Mouse (Mus musculus) MEL (cell line): ENCODE data around the gene Sept8. TPM values are rescaled to one million over a fixed set of nuclear protein-coding genes. Genes with fewer than 3 reads are reported as not detected.
A peak's percentile ranks its signal among the peaks of the same experiment; 100 is the strongest.

Experiments used
- DNase-seq: peaks from one replicate; pipeline ENCODE4 v3.0.0; 2011; ENCODE audit warnings: low read depth, low spot score
- H3K27ac ChIP-seq: 2 replicates; pipeline ENCODE4 v1.5.1; 2012; ENCODE audit warnings: low read depth, mild to moderate bottlenecking, control low read depth, low read length, moderate library complexity; ENCODE audit not compliant: control insufficient read depth
- H3K27me3 ChIP-seq, 2 experiments: fragments of 150-350 bp in 1 of 2; sonication (generic) in 1 of 2; 2 replicates each; pipeline ENCODE4 v1.6.1; 2012; ENCODE audit warnings: low read length in 2 of 2, mild to moderate bottlenecking in 2 of 2, improper control_type of control experiment in 1 of 2, moderate library complexity in 1 of 2; ENCODE audit not compliant: insufficient read depth in 2 of 2, control insufficient read depth in 1 of 2
- H3K36me3 ChIP-seq, 2 experiments: 2 replicates each; pipeline ENCODE4 v1.6.1; 2012 to 2014; ENCODE audit warnings: low read length in 2 of 2, improper control_type of control experiment in 1 of 2, inconsistent platforms in 1 of 2, mild to moderate bottlenecking in 1 of 2; ENCODE audit not compliant: insufficient read depth in 2 of 2, control insufficient read depth in 1 of 2
- H3K4me1 ChIP-seq, 2 experiments: fragments of 150-350 bp in 1 of 2; sonication (generic) in 1 of 2; 2 replicates each; pipeline ENCODE4 v1.6.1; 2012; ENCODE audit warnings: low read length in 2 of 2, improper control_type of control experiment in 1 of 2, mild to moderate bottlenecking in 1 of 2; ENCODE audit not compliant: insufficient read depth in 2 of 2, control insufficient read depth in 1 of 2
- H3K4me3 ChIP-seq, 2 experiments: fragments of 150-350 bp in 1 of 2; sonication (generic) in 1 of 2; 2 replicates each; pipeline ENCODE4 v1.5.1; 2012; ENCODE audit warnings: low read depth in 2 of 2, low read length in 2 of 2, mild to moderate bottlenecking in 2 of 2, moderate library complexity in 2 of 2, control low read depth in 1 of 2, improper control_type of control experiment in 1 of 2; ENCODE audit not compliant: control insufficient read depth in 1 of 2, insufficient read depth in 1 of 2
- H3K79me2 ChIP-seq: 2 replicates; pipeline ENCODE4 v1.6.1; 2012; ENCODE audit warnings: mild to moderate bottlenecking, low read length, moderate library complexity; ENCODE audit not compliant: control insufficient read depth, poor library complexity, insufficient read depth
- H3K9ac ChIP-seq: 2 replicates; pipeline ENCODE4 v1.6.1; 2012; ENCODE audit warnings: low read depth, mild to moderate bottlenecking, control low read depth, low read length, moderate library complexity; ENCODE audit not compliant: control insufficient read depth, poor library complexity, severe bottlenecking
- H3K9me3 ChIP-seq: fragments of 150-350 bp; sonication (generic); replicated peaks from 2 replicates; pipeline ENCODE4 v1.6.1; 2012; ENCODE audit warnings: mild to moderate bottlenecking, low read length, improper control_type of control experiment, moderate library complexity; ENCODE audit not compliant: insufficient read depth
- BHLHE40 ChIP-seq: IDR thresholded peaks from 2 replicates; pipeline ENCODE4 v1.6.1; 2012; ENCODE audit warnings: low read depth, mild to moderate bottlenecking, inconsistent platforms, low read length, improper control_type of control experiment, borderline replicate concordance
- CHD1 ChIP-seq: IDR thresholded peaks from 2 replicates; pipeline ENCODE4 v1.6.1; 2012; ENCODE audit warnings: low read depth, mild to moderate bottlenecking, inconsistent platforms, low read length, improper control_type of control experiment
- CHD2 ChIP-seq: IDR thresholded peaks from 2 replicates; pipeline ENCODE4 v1.6.1; 2011; ENCODE audit warnings: low read length, improper control_type of control experiment
- CTCF ChIP-seq, 3 experiments: IDR thresholded peaks in 2 of 3; conservative IDR thresholded peaks in 1 of 3; 2 replicates each; pipeline ENCODE4 v1.5.1; 2011 to 2012; ENCODE audit warnings: low read length in 3 of 3, low read depth in 2 of 3, mild to moderate bottlenecking in 2 of 3, improper control_type of control experiment in 1 of 3, inconsistent platforms in 1 of 3, mixed read lengths in 1 of 3, moderate library complexity in 1 of 3; ENCODE audit not compliant: control insufficient read depth in 1 of 3, insufficient read depth in 1 of 3, poor library complexity in 1 of 3, severe bottlenecking in 1 of 3
- E2F4 ChIP-seq: IDR thresholded peaks from 2 replicates; pipeline ENCODE4 v1.6.1; 2011; ENCODE audit warnings: low read depth, low read length, improper control_type of control experiment, borderline replicate concordance
- EP300 ChIP-seq, 2 experiments: IDR thresholded peaks; 2 replicates each; pipeline ENCODE4 v1.6.1; 2011; ENCODE audit warnings: improper control_type of control experiment in 2 of 2, low read length in 2 of 2, low read depth in 1 of 2, mild to moderate bottlenecking in 1 of 2
- GABPA ChIP-seq: IDR thresholded peaks from 2 replicates; pipeline ENCODE4 v1.6.1; 2012; ENCODE audit warnings: low read depth, mild to moderate bottlenecking, inconsistent platforms, low read length, improper control_type of control experiment, moderate library complexity
- GATA1 ChIP-seq: IDR thresholded peaks from 2 replicates; pipeline ENCODE4 v1.6.1; 2011; ENCODE audit warnings: low read depth, low read length, improper control_type of control experiment
- KAT2A ChIP-seq: conservative IDR thresholded peaks from 2 replicates; pipeline ENCODE4 v1.6.1; 2012; ENCODE audit warnings: low read depth, low read length, improper control_type of control experiment, inconsistent platforms
- MAFK ChIP-seq: IDR thresholded peaks from 2 replicates; pipeline ENCODE4 v1.6.1; 2011; ENCODE audit warnings: low read depth, mild to moderate bottlenecking, low read length, improper control_type of control experiment, borderline replicate concordance
- MEF2A ChIP-seq: IDR thresholded peaks from 2 replicates; pipeline ENCODE4 v1.6.1; 2014; ENCODE audit warnings: low read depth, mild to moderate bottlenecking, inconsistent platforms, low read length, improper control_type of control experiment; ENCODE audit not compliant: poor library complexity, insufficient replicate concordance, severe bottlenecking; ENCODE audit errors: extremely low read depth
- MXI1 ChIP-seq: IDR thresholded peaks from 2 replicates; pipeline ENCODE4 v1.6.1; 2011; ENCODE audit warnings: mild to moderate bottlenecking, low read depth, low read length, improper control_type of control experiment
- MYB ChIP-seq: IDR thresholded peaks from 2 replicates; pipeline ENCODE4 v1.6.1; 2011; ENCODE audit warnings: mild to moderate bottlenecking, low read depth, low read length, improper control_type of control experiment
- MYC ChIP-seq: IDR thresholded peaks from 2 replicates; pipeline ENCODE4 v1.6.1; 2011; ENCODE audit warnings: low read depth, mild to moderate bottlenecking, low read length, improper control_type of control experiment, moderate library complexity
- POLR2A ChIP-seq, 2 experiments: IDR thresholded peaks; 2 replicates each; pipeline ENCODE4 v1.6.1; 2011 to 2012; ENCODE audit warnings: low read length in 2 of 2, mild to moderate bottlenecking in 2 of 2, control low read depth in 1 of 2, improper control_type of control experiment in 1 of 2, low read depth in 1 of 2, moderate library complexity in 1 of 2; ENCODE audit not compliant: control insufficient read depth in 1 of 2, insufficient read depth in 1 of 2, poor library complexity in 1 of 2
- POLR2AphosphoS2 ChIP-seq: IDR thresholded peaks from 2 replicates; pipeline ENCODE4 v1.6.1; 2011; ENCODE audit warnings: low read length, improper control_type of control experiment
- POLR2AphosphoS5 ChIP-seq: IDR thresholded peaks from 2 replicates; pipeline ENCODE4 v1.6.1; 2012; ENCODE audit warnings: low read depth, borderline replicate concordance, mild to moderate bottlenecking, inconsistent platforms, low read length, moderate library complexity, mixed read lengths
- RAD21 ChIP-seq: IDR thresholded peaks from 2 replicates; pipeline ENCODE4 v1.6.1; 2011; ENCODE audit warnings: mild to moderate bottlenecking, low read depth, low read length, improper control_type of control experiment
- RCOR1 ChIP-seq: IDR thresholded peaks from 2 replicates; pipeline ENCODE4 v1.6.1; 2012; ENCODE audit warnings: low read depth, mild to moderate bottlenecking, inconsistent platforms, low read length, improper control_type of control experiment
- SIN3A ChIP-seq: IDR thresholded peaks from 2 replicates; pipeline ENCODE4 v1.6.1; 2012; ENCODE audit warnings: low read length, improper control_type of control experiment, inconsistent platforms
- SMC3 ChIP-seq: IDR thresholded peaks from 2 replicates; pipeline ENCODE4 v1.6.1; 2011; ENCODE audit warnings: low read depth, low read length, improper control_type of control experiment
- TAL1 ChIP-seq: IDR thresholded peaks from 2 replicates; pipeline ENCODE4 v1.6.1; 2012; ENCODE audit warnings: mild to moderate bottlenecking, inconsistent platforms, low read length, moderate library complexity, mixed read lengths
- TCF12 ChIP-seq: IDR thresholded peaks from 2 replicates; pipeline ENCODE4 v1.6.1; 2014; ENCODE audit warnings: low read depth, mild to moderate bottlenecking, inconsistent platforms, low read length, improper control_type of control experiment, moderate library complexity
- UBTF ChIP-seq: IDR thresholded peaks from 2 replicates; pipeline ENCODE4 v1.6.1; 2012; ENCODE audit warnings: low read depth, mild to moderate bottlenecking, inconsistent platforms, low read length, improper control_type of control experiment, moderate library complexity, borderline replicate concordance; ENCODE audit not compliant: insufficient read depth
- USF2 ChIP-seq, 2 experiments: IDR thresholded peaks; 2 replicates each; pipeline ENCODE4 v1.6.1; 2011 to 2012; ENCODE audit warnings: improper control_type of control experiment in 2 of 2, low read length in 2 of 2, borderline replicate concordance in 1 of 2, inconsistent platforms in 1 of 2, low read depth in 1 of 2, mild to moderate bottlenecking in 1 of 2; ENCODE audit not compliant: insufficient read depth in 1 of 2
- ZC3H11A ChIP-seq: IDR thresholded peaks from 2 replicates; pipeline ENCODE4 v1.6.1; 2012; ENCODE audit warnings: low read depth, mild to moderate bottlenecking, inconsistent platforms, low read length, improper control_type of control experiment
- ZKSCAN1 ChIP-seq: IDR thresholded peaks from 2 replicates; pipeline ENCODE4 v1.6.1; 2012; ENCODE audit warnings: low read depth, mild to moderate bottlenecking, inconsistent platforms, low read length, improper control_type of control experiment, moderate library complexity
- ZMIZ1 ChIP-seq: IDR thresholded peaks from 2 replicates; pipeline ENCODE4 v1.6.1; 2012; ENCODE audit warnings: low read depth, mild to moderate bottlenecking, inconsistent platforms, low read length, improper control_type of control experiment, moderate library complexity
- polyA plus RNA-seq, 2 experiments: library from polyadenylated mRNA; stranded (reverse) in 1 of 2; unstranded in 1 of 2; fragments of >175 nt in 1 of 2; fragments of >200 nt in 1 of 2; gene quantifications; 2 replicates each; pipeline versions ENCODE4 v1.2.1 to v1.2.4; 2012; ENCODE audit warnings: low replicate concordance in 2 of 2, low read depth in 1 of 2; ENCODE audit not compliant: insufficient read length in 2 of 2, insufficient read depth in 1 of 2, missing spikeins in 1 of 2
- total RNA-seq: library from RNA; depleted of rRNA; stranded (reverse); fragments of 300-350 nt; gene quantifications from 2 replicates; pipeline ENCODE4 v1.2.3, GENCODE M21; 2012

The Sept8 gene
- total and polyA plus RNA-seq, 3 experiments, result 196 to 294 (median 278) TPM

DNA sequence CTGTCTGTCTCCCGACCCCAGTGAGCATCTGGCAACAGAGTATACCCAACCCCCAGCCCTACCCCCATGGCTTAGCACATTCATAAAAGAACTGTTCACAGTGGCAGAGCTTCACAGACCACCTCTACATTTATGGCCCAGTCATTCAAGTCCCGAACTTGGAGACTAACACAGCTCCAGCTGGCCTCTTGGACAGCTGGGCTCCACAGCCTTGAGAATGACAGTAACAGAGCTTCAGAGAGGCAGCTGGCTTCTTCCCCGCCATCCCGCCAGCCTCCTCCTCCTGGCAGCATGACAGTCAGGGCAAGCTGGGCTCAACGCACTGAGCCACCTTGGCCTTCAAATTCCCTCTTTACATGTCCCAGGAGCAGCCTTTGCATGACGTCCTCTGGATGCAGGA is 27.2 kb downstream of the Sept8 start:
- peak overlapping the region; percentile 66 for H3K27ac ChIP-seq

DNA sequence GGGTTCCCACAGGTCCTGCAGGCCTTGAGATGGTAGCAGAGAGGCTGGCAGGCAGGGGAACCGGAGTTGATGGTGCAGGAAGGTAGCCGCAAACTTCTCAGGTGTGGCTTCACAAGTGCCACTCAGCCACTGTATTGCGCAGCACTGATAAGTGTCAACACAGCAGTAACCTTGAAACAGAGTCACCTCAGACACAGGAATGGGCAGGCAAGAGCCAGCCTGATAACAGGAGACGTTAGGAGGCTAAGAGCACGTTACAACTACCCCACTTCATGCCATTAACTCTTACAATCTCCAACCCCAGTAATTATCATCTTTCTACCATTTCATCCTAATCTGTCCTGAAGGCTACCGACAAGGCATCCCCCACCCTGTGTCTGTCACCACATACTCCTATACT is 28.5 kb downstream of the Sept8 start:
- no peaks in the 10 kb centered on the region for H3K27me3 ChIP-seq
- peak overlapping the region; percentile 66 for H3K27ac ChIP-seq
- DNase-seq, result peak; percentile 89
- H3K79me2 ChIP-seq, result no peaks in the 10 kb centered on the region
- H3K4me3 ChIP-seq, result no peak overlapping the region
- no peaks in the 10 kb centered on the region for H3K9me3 ChIP-seq
- no peak overlapping the region for H3K9ac ChIP-seq
- H3K36me3 ChIP-seq, result peaks cover 11 to 27% of the 10 kb centered on the region in 2 experiments; a peak in 3 of 4 replicates
- H3K4me1 ChIP-seq, result peaks cover 21 to 43% of the 10 kb centered on the region in 2 experiments
- peak in 1 of 2 experiments; percentile 43; a peak in 1 of 4 replicates for TF ChIP-seq POLR2A (IDR thresholded peaks at IDR 0.05; ENCODE audit: control insufficient read depth in 1 of 2, insufficient read depth in 1 of 2, low read depth in 1 of 2, low read length in 2 of 2, poor library complexity in 1 of 2)
- TF ChIP-seq KAT2A, result peak; percentile 37
- TF ChIP-seq USF2 (IDR thresholded peaks at IDR 0.05; ENCODE audit: borderline replicate concordance in 1 of 2, insufficient read depth in 1 of 2, low read depth in 1 of 2, low read length in 2 of 2), result no peak
- no peak for TF ChIP-seq CHD1
- TF ChIP-seq MXI1, result peak; percentile 78; the same call in 1 of the 2 replicates
- TF ChIP-seq ZMIZ1, result no peak
- TF ChIP-seq MYC, result peak; percentile 93
- peak; percentile 85; the same call in 1 of the 2 replicates for TF ChIP-seq MAFK
- TF ChIP-seq TAL1, result peak; percentile 68
- TF ChIP-seq E2F4, result peak; percentile 60; the same call in 1 of the 2 replicates
- no peak for TF ChIP-seq GABPA
- peak; percentile 94 for TF ChIP-seq GATA1
- TF ChIP-seq ZKSCAN1, result 0 out of 2 replicates have a peak, but pooled peaks have one; percentile 18
- TF ChIP-seq MEF2A, result no peak
- no peak for TF ChIP-seq UBTF
- TF ChIP-seq POLR2AphosphoS2, result peak; percentile 54; the same call in 1 of the 2 replicates
- TF ChIP-seq RAD21, result no peak
- TF ChIP-seq TCF12, result peak; percentile 94
- TF ChIP-seq CHD2, result peak; percentile 39
- TF ChIP-seq SIN3A, result peak; percentile 92
- TF ChIP-seq POLR2AphosphoS5, result no peak
- TF ChIP-seq SMC3, result 0 out of 2 replicates have a peak, but pooled peaks have one; percentile 8
- TF ChIP-seq ZC3H11A, result no peak; the same call in 1 of the 2 replicates
- TF ChIP-seq MYB, result peak; percentile 96

More for the DNA sequence above, 27.2 kb downstream of the Sept8 start:
- Histone ChIP-seq H3K4me3 (no peak overlapping the region), H3K27me3 (no peaks in the 10 kb centered on the region), H3K36me3 (peaks cover 22 to 27% of the 10 kb centered on the region in 2 experiments), H3K79me2 (no peaks in the 10 kb centered on the region), H3K9ac (no peak overlapping the region), H3K4me1 (peaks cover 19 to 33% of the 10 kb centered on the region in 2 experiments), H3K9me3 (no peaks in the 10 kb centered on the region)
- TF ChIP-seq CHD2 (no peak), TCF12 (0 out of 2 replicates have a peak, but pooled peaks have one; percentile 18), GABPA (no peak), MYC (no peak), CHD1 (no peak), GATA1 (no peak), RCOR1 (no peak), POLR2AphosphoS5 (no peak), USF2 (IDR thresholded peaks at IDR 0.05; ENCODE audit: borderline replicate concordance in 1 of 2, insufficient read depth in 1 of 2, low read depth in 1 of 2, low read length in 2 of 2) (no peak), MXI1 (no peak), MYB (no peak), ZMIZ1 (0 out of 2 replicates have a peak, but pooled peaks have one; percentile 18), POLR2AphosphoS2 (peak; percentile 62), BHLHE40 (no peak), CTCF (IDR thresholded peaks at IDR 0.05 in 2 of 3, conservative IDR thresholded peaks at IDR 0.05 in 1 of 3; ENCODE audit: control insufficient read depth in 1 of 3, insufficient read depth in 1 of 3, low read depth in 2 of 3, low read length in 3 of 3, poor library complexity in 1 of 3, severe bottlenecking in 1 of 3) (no peak), EP300 (IDR thresholded peaks at IDR 0.05; ENCODE audit: low read depth in 1 of 2, low read length in 2 of 2) (no peak)
- no peak for DNase-seq
